Mouse (Mus musculus): ENCODE results near the gene Nme6.

Gene Nme6

GRCm38 (mm10) chr9:109874797-109875691 is 42.5 kb downstream of the Nme6 start, which contains the start of gene Cdc25a:
Gene Cdc25a (plus strand): TSS chr9:109875579.
- CTCF ChIA-PET: no interaction called here

GRCm38 (mm10) chr9:109875695-109876601 is 43.4 kb downstream of the Nme6 start:
- CTCF ChIA-PET: interaction anchor here (0.6 kb wide), 1 partner anchor 808 kb away, joined by 3 read pairs; no protein-coding TSS in a partner anchor

GRCm38 (mm10) chr9:109876756-109877155 is 44.2 kb downstream of the Nme6 start:
- CTCF ChIA-PET: no interaction called here

GRCm38 (mm10) chr9:109877666-109878065 is 45.1 kb downstream of the Nme6 start:
- CTCF ChIA-PET: no interaction called here

GRCm38 (mm10) chr9:109879305-109879704 is 46.8 kb downstream of the Nme6 start:
- CTCF ChIA-PET: no interaction called here

GRCm38 (mm10) chr9:109886259-109886658 is 53.7 kb downstream of the Nme6 start:
- CTCF ChIA-PET: no interaction called here

GRCm38 (mm10) chr9:109887321-109887720 is 54.8 kb downstream of the Nme6 start:
- CTCF ChIA-PET: no interaction called here

GRCm38 (mm10) chr9:109891501-109891900 is 59.0 kb downstream of the Nme6 start:
- CTCF ChIA-PET: interaction anchor here (1.0 kb wide), 1 partner anchor 88 kb away, joined by 3 read pairs; no protein-coding TSS in a partner anchor
